Mouse (Mus musculus) lung, adult 2 months (tissue): ENCODE measurements at regions not wholly inside any gene's neighbourhood (a gene's known extent, or its start where the extent isn't known, plus 50 kb on each side); places are given as distances from the start of the nearest gene placed in this dataset.

Experiments used
- CTCF ChIP-seq: fragments of 200-500 bp; IDR thresholded peaks from 2 replicates; pipeline ENCODE4 v1.5.1; 2011; ENCODE audit warnings: mild to moderate bottlenecking, low read length, control low read depth; ENCODE audit not compliant: insufficient read depth
- POLR2A ChIP-seq: fragments of 200-500 bp; IDR thresholded peaks from 2 replicates; pipeline ENCODE4 v1.6.1; 2011; ENCODE audit warnings: low read depth, mild to moderate bottlenecking, control low read depth, low read length, borderline replicate concordance; ENCODE audit errors: extremely low read depth

DNA sequence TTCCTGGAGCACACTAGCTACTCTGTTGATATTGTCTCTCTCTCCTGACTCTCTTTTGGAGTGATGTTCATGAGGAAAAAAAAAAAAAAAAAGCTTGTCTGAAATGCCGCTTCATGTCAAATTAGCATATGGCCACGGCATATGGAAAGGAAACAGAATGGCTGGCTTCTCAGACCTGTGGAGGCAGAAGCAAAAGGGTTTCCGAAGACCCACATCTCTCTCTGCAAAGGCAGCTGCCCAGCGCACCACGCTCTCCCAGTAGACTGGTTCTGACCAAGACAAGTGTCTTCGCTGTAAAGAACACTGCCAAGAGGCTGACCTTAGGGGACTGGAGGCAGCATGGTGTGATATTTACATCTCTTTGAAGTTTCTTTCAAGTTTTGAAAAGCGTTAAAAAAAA, 270.3 kb downstream of the Pdha2 start:
- TF ChIP-seq CTCF: no peak
- no peak for TF ChIP-seq POLR2A
